Comparison of ENCODE assay signal across 16 mouse cellular contexts in the genomic region with DNA sequence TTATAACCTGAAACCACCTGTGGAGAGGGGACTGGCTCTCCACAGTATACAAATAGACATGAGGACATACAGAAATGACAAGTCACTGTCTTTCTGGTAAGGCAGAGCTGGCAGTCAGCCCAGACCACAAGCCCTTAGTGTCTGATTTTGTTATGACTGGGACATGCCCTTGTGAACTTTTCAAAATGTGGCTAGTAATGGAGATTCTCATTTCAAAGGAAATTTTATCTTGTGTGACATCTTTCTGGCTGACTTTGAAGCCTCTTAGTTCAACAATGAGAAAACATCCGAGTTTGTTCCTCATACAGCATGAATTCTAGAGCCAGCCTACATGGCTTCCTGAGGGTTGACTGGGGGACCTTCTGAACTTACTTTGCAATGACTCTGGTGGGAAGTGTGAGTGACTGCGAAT.
DNase-seq lines count a peak whose midpoint lies in the region; ATAC-seq and TF ChIP-seq lines count a peak whose summit lies in the region.
"Had no signal": no experiment of that assay in that cellular context is flagged by ENCODE, and none has a peak within 500 bp of the region (broad histone marks: within the 10 kb centered on the region; RNA-seq: fewer than 3 reads in every experiment).

No protein-coding gene starts in this region.

- H3K36me3 ChIP-seq in hindbrain, postnatal 0 days (ENCODE audit: insufficient read depth, low read length) = no peaks in the 10 kb centered on the region
- no peaks in the 10 kb centered on the region for H3K36me3 ChIP-seq in hindbrain, embryonic 11.5 days (ENCODE audit: control insufficient read depth, insufficient read depth, low read length)
- no peaks in the 10 kb centered on the region for H3K36me3 ChIP-seq in lung, embryonic 15.5 days
- no peaks in the 10 kb centered on the region for H3K36me3 ChIP-seq in hindbrain, embryonic 13.5 days
- H3K36me3 ChIP-seq: forebrain, embryonic 15.5 days; heart, embryonic 12.5 days; hindbrain, embryonic 12.5 days had no signal

- intact Hi-C loops in heart, postnatal 10 days (cut with DNase I) = no loop called here

- no peak overlapping the region for H3K4me3 ChIP-seq in hindbrain, postnatal 0 days (ENCODE audit: low read length)
- H3K4me3 ChIP-seq in hindbrain, embryonic 11.5 days (ENCODE audit: low read depth, low read length) = no peak overlapping the region
- H3K4me3 ChIP-seq in lung, embryonic 15.5 days = no peak overlapping the region
- no peak overlapping the region for H3K4me3 ChIP-seq in hindbrain, embryonic 13.5 days
- H3K4me3 ChIP-seq: forebrain, embryonic 15.5 days; gastrocnemius, adult 2 months; heart, embryonic 12.5 days; hindbrain, embryonic 12.5 days; megakaryocyte, embryonic 14.5 days had no signal

- no peaks in the 10 kb centered on the region for H3K27me3 ChIP-seq in hindbrain, postnatal 0 days (ENCODE audit: insufficient read depth, low read length)
- no peaks in the 10 kb centered on the region for H3K27me3 ChIP-seq in hindbrain, embryonic 11.5 days (ENCODE audit: control insufficient read depth, insufficient read depth, low read length)
- no peaks in the 10 kb centered on the region for H3K27me3 ChIP-seq in lung, embryonic 15.5 days
- no peaks in the 10 kb centered on the region for H3K27me3 ChIP-seq in hindbrain, embryonic 13.5 days
- H3K27me3 ChIP-seq: forebrain, embryonic 15.5 days; heart, embryonic 12.5 days; hindbrain, embryonic 12.5 days; megakaryocyte, embryonic 14.5 days had no signal

- no peak overlapping the region for H3K4me2 ChIP-seq in hindbrain, postnatal 0 days (ENCODE audit: low read depth, low read length)
- no peak overlapping the region for H3K4me2 ChIP-seq in hindbrain, embryonic 11.5 days (replicated peaks; ENCODE audit: low read depth, low read length)
- H3K4me2 ChIP-seq in lung, embryonic 15.5 days = no peak overlapping the region
- H3K4me2 ChIP-seq in hindbrain, embryonic 13.5 days = no peak overlapping the region
- H3K4me2 ChIP-seq: forebrain, embryonic 15.5 days; heart, embryonic 12.5 days; hindbrain, embryonic 12.5 days had no signal

- H3K27ac ChIP-seq in hindbrain, postnatal 0 days = no peak overlapping the region
- H3K27ac ChIP-seq in hindbrain, embryonic 11.5 days (ENCODE audit: low read depth, low read length) = no peak overlapping the region
- no peak overlapping the region for H3K27ac ChIP-seq in lung, embryonic 15.5 days
- no peak overlapping the region for H3K27ac ChIP-seq in hindbrain, embryonic 13.5 days
- H3K27ac ChIP-seq: forebrain, embryonic 15.5 days; gastrocnemius, adult 2 months; hindbrain, embryonic 12.5 days had no signal

- DNase-seq in hindbrain, postnatal 0 days (ENCODE audit: low spot score) = peak; percentile 7
- no peak for DNase-seq in hindbrain, embryonic 11.5 days (ENCODE audit: low spot score)
- DNase-seq in A20 (ENCODE audit: low read depth, low spot score) = peak; percentile 4
- DNase-seq in adrenal gland, adult 18-20 months (ENCODE audit: low spot score in 2 of 2) = peak; percentile 20 to 29
- no peak for DNase-seq in gastrocnemius, adult 8-10 months (ENCODE audit: low spot score in 2 of 2)
- DNase-seq in heart, postnatal 10 days = no peak
- DNase-seq: cerebellum, postnatal 14 days; gastrocnemius, adult 2 months; right cerebral cortex, postnatal 4 days; thymus, postnatal 25 days had no signal

- no peak for TF ChIP-seq CTCF in hindbrain, postnatal 0 days (IDR thresholded peaks at IDR 0.05; ENCODE audit: low read depth)

- H3K9me3 ChIP-seq in hindbrain, postnatal 0 days (ENCODE audit: low read length) = no peaks in the 10 kb centered on the region
- H3K9me3 ChIP-seq in hindbrain, embryonic 11.5 days (ENCODE audit: control insufficient read depth, low read length) = no peaks in the 10 kb centered on the region
- H3K9me3 ChIP-seq in lung, embryonic 15.5 days = no peaks in the 10 kb centered on the region
- H3K9me3 ChIP-seq in hindbrain, embryonic 13.5 days = no peaks in the 10 kb centered on the region
- H3K9me3 ChIP-seq: forebrain, embryonic 15.5 days; heart, embryonic 12.5 days; hindbrain, embryonic 12.5 days; megakaryocyte, embryonic 14.5 days had no signal

- no peak overlapping the region for H3K9ac ChIP-seq in hindbrain, postnatal 0 days (replicated peaks; ENCODE audit: low read length)
- no peak overlapping the region for H3K9ac ChIP-seq in hindbrain, embryonic 11.5 days (ENCODE audit: low read depth, low read length)
- H3K9ac ChIP-seq in lung, embryonic 15.5 days = no peak overlapping the region
- no peak overlapping the region for H3K9ac ChIP-seq in hindbrain, embryonic 13.5 days
- H3K9ac ChIP-seq: forebrain, embryonic 15.5 days; heart, embryonic 12.5 days; hindbrain, embryonic 12.5 days had no signal

- no peak for ATAC-seq in hindbrain, postnatal 0 days
- no peak for ATAC-seq in hindbrain, embryonic 11.5 days (ENCODE audit: low FRiP score)
- ATAC-seq in lung, embryonic 15.5 days (ENCODE audit: borderline replicate concordance, extremely low read depth, low FRiP score, low TSS enrichment) = peak; percentile 83
- ATAC-seq in hindbrain, embryonic 13.5 days (ENCODE audit: low FRiP score) = no peak
- ATAC-seq: forebrain, embryonic 15.5 days had no signal

- H3K4me1 ChIP-seq in hindbrain, postnatal 0 days (ENCODE audit: insufficient read depth, low read length) = no peaks in the 10 kb centered on the region
- no peaks in the 10 kb centered on the region for H3K4me1 ChIP-seq in hindbrain, embryonic 11.5 days (replicated peaks; ENCODE audit: control insufficient read depth, insufficient read depth, low read length)
- 0 out of 2 replicates have a peak, but pooled peaks cover 8% of the 10 kb centered on the region for H3K4me1 ChIP-seq in lung, embryonic 15.5 days
- no peaks in the 10 kb centered on the region for H3K4me1 ChIP-seq in hindbrain, embryonic 13.5 days (replicated peaks)
- H3K4me1 ChIP-seq: forebrain, embryonic 15.5 days; hindbrain, embryonic 12.5 days; megakaryocyte, embryonic 14.5 days had no signal

- WGBS in hindbrain, postnatal 0 days = 43% methylated on average over 2 of the region's 2 CpGs
- 65% methylated on average over 2 of the region's 2 CpGs for WGBS in hindbrain, embryonic 11.5 days
- WGBS in lung, embryonic 15.5 days = 10% methylated on average over 2 of the region's 2 CpGs
- 64% methylated on average over 2 of the region's 2 CpGs for WGBS in hindbrain, embryonic 13.5 days

Comparison
In these comparisons a context has a peak if more than half of its experiments do, and no peak if none do; other contexts are left out.
1. DNase-seq: peak in hindbrain, postnatal 0 days (single experiment), A20 (single experiment) and adrenal gland, adult 18-20 months (2 of 2); none in hindbrain, embryonic 11.5 days (single experiment), gastrocnemius, adult 8-10 months (0 of 2) and heart, postnatal 10 days (0 of 2).